Comparison of ENCODE assay signal across 8 mouse cellular contexts in genomic region chr7:81854568-81855307, GRCm38 (mm10). TPM values are rescaled to one million over a fixed set of nuclear protein-coding genes. Genes with fewer than 3 reads are reported as not detected.
A peak's percentile ranks its signal among the peaks of the same experiment; 100 is the strongest.
DNase-seq lines count a peak whose midpoint lies in the region; ATAC-seq and TF ChIP-seq lines count a peak whose summit lies in the region.
"Had no signal": no experiment of that assay in that cellular context is flagged by ENCODE, and none has a peak within 500 bp of the region (broad histone marks: within the 10 kb centered on the region; RNA-seq: fewer than 3 reads in every experiment).

No protein-coding gene starts in this region.

- TF ChIP-seq POLR2A in liver, adult 2 months (IDR thresholded peaks at IDR 0.05; ENCODE audit: extremely low read depth, insufficient read depth, low read length) = no peak
- no peak for TF ChIP-seq POLR2A in brain, embryonic 14.5 days (IDR thresholded peaks at IDR 0.05; ENCODE audit: borderline replicate concordance, extremely low read depth, insufficient read depth, insufficient read length, poor library complexity, severe bottlenecking)

- no peaks in the 10 kb centered on the region for H3K79me2 ChIP-seq in liver, adult 2 months (ENCODE audit: control insufficient read depth, insufficient read depth, low read length)

- H3K9ac ChIP-seq in liver, adult 2 months (ENCODE audit: low read depth, low read length) = no peak overlapping the region
- no peak overlapping the region for H3K9ac ChIP-seq in liver, embryonic 13.5 days
- H3K9ac ChIP-seq in stomach, embryonic 16.5 days (ENCODE audit: low read length) = no peak overlapping the region
- no peak overlapping the region for H3K9ac ChIP-seq in kidney, embryonic 14.5 days (ENCODE audit: low read depth, low read length)

- TF ChIP-seq CTCF in liver, adult 2 months (IDR thresholded peaks at IDR 0.05; ENCODE audit: low read depth, low read length) = no peak
- TF ChIP-seq CTCF in brain, embryonic 14.5 days (IDR thresholded peaks at IDR 0.05; ENCODE audit: borderline replicate concordance, extremely low read depth, insufficient read depth, insufficient read length) = no peak

- H3K27ac ChIP-seq in liver, adult 2 months (replicated peaks; ENCODE audit: insufficient read depth, low read depth, low read length) = no peak overlapping the region
- H3K27ac ChIP-seq in liver, embryonic 13.5 days = no peak overlapping the region
- no peak overlapping the region for H3K27ac ChIP-seq in stomach, embryonic 16.5 days (ENCODE audit: low read length)
- no peak overlapping the region for H3K27ac ChIP-seq in kidney, embryonic 14.5 days (ENCODE audit: low read depth, low read length)

- 64% methylated on average over 8 of the region's 8 CpGs for WGBS in liver, adult 2 months
- 21% methylated on average over 8 of the region's 8 CpGs for WGBS in liver, embryonic 13.5 days (ENCODE audit: insufficient replicate concordance)
- WGBS in stomach, embryonic 16.5 days = 55% methylated on average over 8 of the region's 8 CpGs
- 74% methylated on average over 8 of the region's 8 CpGs for WGBS in kidney, embryonic 14.5 days

- H3K36me3 ChIP-seq in liver, adult 2 months (ENCODE audit: control insufficient read depth, insufficient read depth, low read length) = no peaks in the 10 kb centered on the region
- no peaks in the 10 kb centered on the region for H3K36me3 ChIP-seq in liver, embryonic 13.5 days
- H3K36me3 ChIP-seq in stomach, embryonic 16.5 days (ENCODE audit: control insufficient read depth, insufficient read depth, low read length) = no peaks in the 10 kb centered on the region
- H3K36me3 ChIP-seq in kidney, embryonic 14.5 days (ENCODE audit: control insufficient read depth, insufficient read depth, low read length) = no peaks in the 10 kb centered on the region

- no peaks in the 10 kb centered on the region for H3K4me1 ChIP-seq in liver, adult 2 months (ENCODE audit: control insufficient read depth, insufficient read depth, low read length)
- peaks cover 20% of the 10 kb centered on the region for H3K4me1 ChIP-seq in liver, embryonic 13.5 days (replicated peaks)
- H3K4me1 ChIP-seq in stomach, embryonic 16.5 days (ENCODE audit: control insufficient read depth, insufficient read depth, low read length) = peaks cover 11% of the 10 kb centered on the region; the same call in 1 of the 2 replicates
- H3K4me1 ChIP-seq in kidney, embryonic 14.5 days (ENCODE audit: control insufficient read depth, insufficient read depth, low read length) = peaks cover 3% of the 10 kb centered on the region; the same call in 1 of the 2 replicates

- H3K9me3 ChIP-seq in liver, embryonic 13.5 days (replicated peaks) = no peaks in the 10 kb centered on the region
- H3K9me3 ChIP-seq in stomach, embryonic 16.5 days (replicated peaks; ENCODE audit: control insufficient read depth, low read length) = no peaks in the 10 kb centered on the region
- no peaks in the 10 kb centered on the region for H3K9me3 ChIP-seq in kidney, embryonic 14.5 days (ENCODE audit: control insufficient read depth, low read length)

- ATAC-seq in liver, embryonic 13.5 days (ENCODE audit: low read depth) = peak; percentile 42
- ATAC-seq in stomach, embryonic 16.5 days (ENCODE audit: insufficient read depth, low FRiP score) = peak; percentile 44
- no peak for ATAC-seq in kidney, embryonic 14.5 days (ENCODE audit: low FRiP score, low TSS enrichment)

- H3K4me2 ChIP-seq in liver, embryonic 13.5 days = peak overlapping the region; percentile 37
- H3K4me2 ChIP-seq in stomach, embryonic 16.5 days (ENCODE audit: low read depth, low read length) = no peak overlapping the region
- no peak overlapping the region for H3K4me2 ChIP-seq in kidney, embryonic 14.5 days (replicated peaks; ENCODE audit: low read depth, low read length)

- H3K27me3 ChIP-seq in liver, adult 2 months (ENCODE audit: control insufficient read depth, insufficient read depth, low read length) = peaks cover 6% of the 10 kb centered on the region; the same call in 1 of the 2 replicates
- peaks cover 41% of the 10 kb centered on the region for H3K27me3 ChIP-seq in liver, embryonic 13.5 days
- peaks cover 26% of the 10 kb centered on the region for H3K27me3 ChIP-seq in stomach, embryonic 16.5 days (ENCODE audit: control insufficient read depth, insufficient read depth, low read length)
- peaks cover 11% of the 10 kb centered on the region; the same call in 1 of the 2 replicates for H3K27me3 ChIP-seq in kidney, embryonic 14.5 days (ENCODE audit: control insufficient read depth, insufficient read depth, low read length)

- peak; percentile 28 for DNase-seq in liver, adult 2 months (ENCODE audit: extremely low read depth, low read depth, low spot score)
- no peak for DNase-seq in liver
- peak; percentile 39 for DNase-seq in brain, embryonic 14.5 days (ENCODE audit: low read depth)
- no peak for DNase-seq in liver, embryonic 13.5 days
- DNase-seq in kidney, postnatal 25 days = no peak
- DNase-seq: kidney, postnatal 10 days had no signal

- no peak overlapping the region for H3K4me3 ChIP-seq in liver, adult 2 months (ENCODE audit: insufficient read depth, low read depth, low read length)
- no peak overlapping the region for H3K4me3 ChIP-seq in liver, embryonic 13.5 days (replicated peaks)
- no peak overlapping the region for H3K4me3 ChIP-seq in stomach, embryonic 16.5 days (replicated peaks; ENCODE audit: low read length)
- no peak overlapping the region for H3K4me3 ChIP-seq in kidney, embryonic 14.5 days (ENCODE audit: low read length)

RNA-seq across cellular contexts. Expression of gene Gm10160, which starts 0.9 kb away (rescaled TPM):
- not detected in 2 replicates for total RNA-seq in liver, adult 2 months (2014; rRNA removed)
- not detected in 2 replicates for polyA plus RNA-seq in liver, adult 2 months (2012; rRNA removed)
- polyA plus RNA-seq in brain, embryonic 14.5 days (2012; rRNA removed) = not detected in 2 replicates
- polyA plus RNA-seq in liver, embryonic 13.5 days (2015; fragmentation: Nextera tagmentation; extraction: Ambion mirVana) = not detected in 2 replicates
- not detected in 2 replicates for polyA plus RNA-seq in stomach, embryonic 16.5 days (2015; fragmentation: Nextera tagmentation; extraction: Ambion mirVana)
- not detected in 2 replicates for polyA plus RNA-seq in kidney, embryonic 14.5 days (2014; fragmentation: Nextera tagmentation; extraction: Ambion mirVana)

RNA-seq across cellular contexts. Expression of gene Tm6sf1, which starts 4.1 kb away (rescaled TPM):
- 4.7 and 6.2 TPM in 2 replicates for total RNA-seq in liver, adult 2 months (2014; rRNA removed)
- 3.3 and 4.9 TPM in 2 replicates for polyA plus RNA-seq in liver, adult 2 months (2012; rRNA removed)
- 16.7 and 19.0 TPM in 2 replicates for polyA plus RNA-seq in brain, embryonic 14.5 days (2012; rRNA removed)
- polyA plus RNA-seq in liver, embryonic 13.5 days (2015; fragmentation: Nextera tagmentation; extraction: Ambion mirVana) = 6.9 and 7.5 TPM in 2 replicates
- 9.1 and 15.2 TPM in 2 replicates for polyA plus RNA-seq in stomach, embryonic 16.5 days (2015; fragmentation: Nextera tagmentation; extraction: Ambion mirVana)
- 12.0 and 16.0 TPM in 2 replicates for polyA plus RNA-seq in kidney, embryonic 14.5 days (2014; fragmentation: Nextera tagmentation; extraction: Ambion mirVana)

RNA-seq across cellular contexts. Expression of gene Btbd1, which starts 25.5 kb away (rescaled TPM):
- total RNA-seq in liver, adult 2 months (2014; rRNA removed) = 29.9 and 31.7 TPM in 2 replicates
- 12.5 and 13.3 TPM in 2 replicates for polyA plus RNA-seq in liver, adult 2 months (2012; rRNA removed)
- 79.3 and 82.9 TPM in 2 replicates for polyA plus RNA-seq in brain, embryonic 14.5 days (2012; rRNA removed)
- polyA plus RNA-seq in liver, embryonic 13.5 days (2015; fragmentation: Nextera tagmentation; extraction: Ambion mirVana) = 24.0 and 25.3 TPM in 2 replicates
- polyA plus RNA-seq in stomach, embryonic 16.5 days (2015; fragmentation: Nextera tagmentation; extraction: Ambion mirVana) = 33.6 and 41.2 TPM in 2 replicates
- polyA plus RNA-seq in kidney, embryonic 14.5 days (2014; fragmentation: Nextera tagmentation; extraction: Ambion mirVana) = 54.7 and 88.8 TPM in 2 replicates

Comparison
In these comparisons a context has a peak if more than half of its experiments do, and no peak if none do; other contexts are left out.
1. DNase-seq: peak in liver, adult 2 months (single experiment) and brain, embryonic 14.5 days (single experiment); none in liver (single experiment), liver, embryonic 13.5 days (single experiment) and kidney, postnatal 25 days (0 of 2).